Mouse (Mus musculus): ENCODE data around the gene Igf2r.

DNA sequence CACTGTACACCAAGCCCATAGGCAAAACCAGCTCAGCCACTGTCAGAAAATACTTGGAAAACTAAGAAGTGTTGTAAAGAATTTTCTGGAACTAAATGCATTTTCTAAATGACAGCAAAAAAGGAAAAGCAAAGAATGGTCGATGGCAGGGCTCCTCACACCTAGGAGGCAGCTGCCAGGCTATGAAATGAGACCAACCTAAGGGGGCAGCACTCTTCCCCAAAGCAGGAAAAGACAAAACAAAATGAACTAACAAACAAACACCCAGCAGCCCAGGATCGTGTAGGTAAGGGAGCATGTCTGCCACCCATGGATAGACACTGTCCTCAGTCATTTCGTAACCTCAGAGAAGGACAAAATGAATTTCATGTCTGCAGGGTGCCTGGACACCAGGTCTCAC lies 56.5 kb downstream of the Igf2r start:
- no peak for TF ChIP-seq CTCF (IDR thresholded peaks at IDR 0.05; ENCODE audit: control insufficient read depth, insufficient read depth, insufficient replicate concordance, low read depth, low read length)
- TF ChIP-seq POLR2A (IDR thresholded peaks at IDR 0.05; ENCODE audit: control insufficient read depth, low read depth, low read length), result no peak

Measured in testis, adult 2 months (tissue).